Mouse (Mus musculus) stomach, postnatal 0 days (tissue): ENCODE data around the gene Sept9. TPM values are rescaled to one million over a fixed set of nuclear protein-coding genes. Genes with fewer than 3 reads are reported as not detected.
A peak's percentile ranks its signal among the peaks of the same experiment; 100 is the strongest.

Experiments used
- ATAC-seq: fragments of 200-750 bp; cut with Nextera tagmentation; 2 replicates; pipeline ENCODE4 v1.8.0; 2017; ENCODE audit not compliant: low FRiP score, low TSS enrichment
- DNase-seq: peaks from one replicate; pipeline ENCODE4 v3.0.0-alpha.2; 2016; ENCODE audit warnings: low spot score
- H3K27ac ChIP-seq: fragments of 300-500 bp; sonication (generic); replicated peaks from 2 replicates; pipeline ENCODE4 v1.5.1; 2014; ENCODE audit warnings: mild to moderate bottlenecking, control low read depth
- H3K27me3 ChIP-seq: fragments of 300-500 bp; sonication (generic); 2 replicates; pipeline ENCODE4 v1.6.1; 2014; ENCODE audit warnings: low read length; ENCODE audit not compliant: control insufficient read depth, insufficient read depth
- H3K36me3 ChIP-seq: fragments of 300-500 bp; sonication (generic); 2 replicates; pipeline ENCODE4 v1.6.1; 2014; ENCODE audit warnings: low read length, mixed read lengths; ENCODE audit not compliant: control insufficient read depth, insufficient read depth
- H3K4me1 ChIP-seq: fragments of 300-500 bp; sonication (generic); replicated peaks from 2 replicates; pipeline ENCODE4 v1.6.1; 2014; ENCODE audit warnings: antibody characterized with exemption; ENCODE audit not compliant: control insufficient read depth, insufficient read depth
- H3K4me2 ChIP-seq: fragments of 300-500 bp; sonication (generic); replicated peaks from 2 replicates; pipeline ENCODE4 v1.6.1; 2014; ENCODE audit warnings: low read depth, mild to moderate bottlenecking, control low read depth, moderate library complexity
- H3K4me3 ChIP-seq: fragments of 300-500 bp; sonication (generic); 2 replicates; pipeline ENCODE4 v1.5.1; 2014; ENCODE audit warnings: low read depth, low read length, control low read depth
- H3K9ac ChIP-seq: fragments of 300-500 bp; sonication (generic); 2 replicates; pipeline ENCODE4 v1.6.1; 2014; ENCODE audit warnings: mild to moderate bottlenecking, low read length, control low read depth, mixed read lengths
- H3K9me3 ChIP-seq: fragments of 300-500 bp; sonication (generic); 2 replicates; pipeline ENCODE4 v1.6.1; 2016; ENCODE audit warnings: low read length; ENCODE audit not compliant: control insufficient read depth
- CTCF ChIP-seq: IDR thresholded peaks from 2 replicates; pipeline ENCODE4 v1.5.1; 2016; ENCODE audit warnings: antibody characterized with exemption, low read depth, mild to moderate bottlenecking, moderate library complexity
- EP300 ChIP-seq: optimal IDR thresholded peaks from 2 replicates; pipeline ENCODE3; 2016; ENCODE audit warnings: antibody characterized with exemption
- WGBS: fragments of 180-500 bp; shearing (Covaris S2); extraction: QIAGEN DNeasy Blood & Tissue Kit; methylation state at CpG from one replicate; pipeline ENCODE4 v1.1.7; 2014; 5-methylcytosine and 5-hydroxymethylcytosine counted together
- polyA plus RNA-seq: library from polyadenylated mRNA; unstranded; fragments of >200 nt; fragmentation: Nextera tagmentation; extraction: Ambion mirVana; gene quantifications from 2 replicates; pipeline ENCODE4 v1.2.1, GENCODE M21; 2015

Sept9 gene
- polyA plus RNA-seq, 1 experiment from 2014 or later, result 42.9 TPM

DNA sequence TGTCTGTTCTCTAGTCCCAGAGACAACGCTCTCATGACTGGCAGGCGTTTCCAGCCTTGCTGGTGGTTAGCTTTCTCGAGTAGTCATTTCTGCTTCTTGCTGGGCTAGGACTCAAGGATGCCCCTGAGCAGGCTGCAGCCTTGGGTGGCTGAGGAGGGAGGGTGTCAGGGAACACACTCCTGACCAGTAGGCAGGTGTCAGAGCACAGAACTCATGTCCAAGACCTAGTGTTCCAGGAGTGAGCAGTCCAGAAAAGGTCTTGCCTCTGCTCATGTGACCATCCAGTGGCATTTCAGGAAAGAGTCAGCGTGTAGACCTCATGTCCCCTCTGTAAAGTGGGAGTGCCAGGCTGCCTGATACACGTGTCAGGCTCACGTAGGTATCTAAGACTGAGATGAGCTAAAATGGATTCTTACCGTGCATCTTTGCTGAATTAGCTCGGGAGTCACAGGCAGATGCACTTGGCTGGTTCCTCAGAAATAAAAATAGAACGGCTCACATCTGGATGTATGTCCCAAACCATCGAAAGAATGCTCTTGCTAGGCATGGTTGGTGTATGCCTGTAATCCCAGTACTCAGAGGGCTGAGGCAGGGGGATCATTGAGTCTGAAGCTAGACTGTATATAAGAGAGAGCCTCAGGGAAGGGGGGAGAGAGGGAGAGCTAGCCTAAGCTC lies 149.1 kb downstream of the Sept9 start:
- DNase-seq (no peak), ATAC-seq (no peak)
- Histone ChIP-seq H3K36me3 (peaks cover 11% of the 10 kb centered on the region), H3K4me3 (no peak overlapping the region), H3K4me1 (peaks cover 15% of the 10 kb centered on the region), H3K27me3 (no peaks in the 10 kb centered on the region), H3K9ac (no peak overlapping the region), H3K9me3 (no peaks in the 10 kb centered on the region), H3K4me2 (no peak overlapping the region), H3K27ac (no peak overlapping the region)
- WGBS, result 46% methylated on average over 10 of the region's 10 CpGs
- TF ChIP-seq CTCF (no peak), EP300 (no peak)

DNA sequence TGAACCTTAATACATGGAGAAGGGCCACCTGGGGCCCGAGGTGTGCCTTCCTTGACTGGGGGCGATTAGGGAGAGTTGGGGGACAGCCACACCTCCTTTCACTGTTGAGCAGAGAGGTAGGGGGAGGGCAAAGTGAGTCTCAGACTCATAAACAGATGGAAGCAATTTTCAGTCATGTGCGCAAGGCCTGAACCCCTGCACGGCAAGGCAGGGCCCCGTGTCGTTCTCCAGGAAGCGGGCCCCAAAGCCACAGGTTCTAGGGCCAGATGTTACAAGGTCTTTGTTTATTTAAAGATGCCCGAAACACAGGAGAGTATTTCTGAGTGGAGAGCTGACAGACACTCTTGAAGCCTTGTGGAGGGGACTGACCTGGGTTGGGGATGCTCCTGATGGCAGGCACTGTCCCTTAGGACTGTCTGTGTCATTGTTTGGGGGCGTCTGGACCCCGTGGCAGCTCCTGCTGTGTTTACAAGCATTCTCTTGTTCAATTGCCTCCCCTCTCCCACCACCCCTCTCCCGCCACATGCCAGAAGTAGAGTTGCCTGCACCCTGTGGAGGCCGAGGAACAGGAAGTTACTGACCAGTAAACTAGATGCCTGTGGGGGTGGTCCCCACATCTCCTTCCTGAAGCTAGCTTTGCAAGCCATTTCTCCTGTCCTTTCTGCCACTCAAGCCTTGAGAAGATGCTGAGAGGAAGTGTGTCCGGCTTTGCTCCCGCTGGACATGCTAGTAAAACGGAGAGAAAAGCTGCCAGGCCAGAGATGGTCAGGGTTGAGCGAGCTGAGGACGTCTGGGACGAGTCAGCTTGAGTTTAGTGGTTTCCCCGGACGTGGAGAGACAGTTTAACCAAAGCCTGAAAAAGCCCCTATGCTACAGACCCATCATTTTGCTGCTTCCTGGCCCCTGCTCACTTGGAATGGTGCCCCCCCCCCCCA lies 150.2 kb downstream of the Sept9 start:
- Histone ChIP-seq H3K4me3 (no peak overlapping the region), H3K4me2 (no peak overlapping the region), H3K36me3 (peaks cover 16% of the 10 kb centered on the region), H3K27ac (0 out of 2 replicates have a peak overlapping the region, but pooled peaks have one; percentile 18), H3K27me3 (no peaks in the 10 kb centered on the region), H3K9ac (peak overlapping the region; percentile 31; the same call in 1 of the 2 replicates), H3K4me1 (peaks cover 12% of the 10 kb centered on the region), H3K9me3 (no peaks in the 10 kb centered on the region)
- WGBS, result 45% methylated on average over 20 of the region's 20 CpGs
- ATAC-seq, result no peak
- no peak for DNase-seq
- TF ChIP-seq EP300 (no peak), CTCF (no peak)

GRCm38 (mm10) chr11:117350462-117351222 lies 151.2 kb downstream of the Sept9 start:
- H3K27me3 ChIP-seq, result no peaks in the 10 kb centered on the region
- H3K9me3 ChIP-seq, result no peaks in the 10 kb centered on the region
- H3K27ac ChIP-seq, result no peak overlapping the region
- H3K9ac ChIP-seq, result no peak overlapping the region
- 79% methylated on average over 11 of the region's 11 CpGs for WGBS
- H3K36me3 ChIP-seq, result peaks cover 24% of the 10 kb centered on the region
- no peak for TF ChIP-seq EP300
- TF ChIP-seq CTCF, result no peak
- H3K4me1 ChIP-seq, result peaks cover 3% of the 10 kb centered on the region
- no peak overlapping the region for H3K4me2 ChIP-seq
- H3K4me3 ChIP-seq, result no peak overlapping the region
- DNase-seq (no peak), ATAC-seq (peak; percentile 28; the same call in 1 of the 2 replicates)

DNA sequence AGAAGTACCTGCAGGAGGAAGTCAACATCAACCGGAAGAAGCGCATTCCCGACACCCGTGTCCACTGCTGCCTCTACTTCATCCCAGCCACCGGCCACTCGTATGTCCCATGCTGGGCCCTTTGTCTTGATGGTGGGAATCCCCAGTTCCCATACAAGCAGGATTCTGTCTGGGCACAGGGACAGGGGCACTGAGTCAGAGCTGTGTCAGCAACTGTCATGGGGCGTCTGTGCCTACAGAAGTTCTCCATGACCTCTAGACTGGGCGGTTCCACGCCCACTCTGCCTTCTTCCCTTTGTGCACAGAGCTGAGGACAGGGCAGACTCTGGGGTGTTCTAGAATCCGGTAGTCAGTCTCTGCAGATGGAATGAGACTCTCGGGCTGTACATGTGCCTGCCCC lies 153.7 kb downstream of the Sept9 start:
- ATAC-seq, result no peak
- no peak overlapping the region for H3K9ac ChIP-seq
- no peak overlapping the region for H3K4me2 ChIP-seq
- TF ChIP-seq EP300 (no peak), CTCF (no peak)
- 91% methylated on average over 11 of the region's 11 CpGs for WGBS
- DNase-seq, result no peak
- peaks cover 41% of the 10 kb centered on the region for H3K36me3 ChIP-seq
- no peaks in the 10 kb centered on the region; the same call in 1 of the 2 replicates for H3K4me1 ChIP-seq
- H3K27me3 ChIP-seq, result no peaks in the 10 kb centered on the region
- no peak overlapping the region for H3K27ac ChIP-seq
- no peaks in the 10 kb centered on the region for H3K9me3 ChIP-seq
- no peak overlapping the region for H3K4me3 ChIP-seq

- Histone ChIP-seq H3K9me3 (no peaks in the 10 kb centered on the region), H3K4me3 (no peak overlapping the region), H3K9ac (no peak overlapping the region), H3K27ac (no peak overlapping the region), H3K4me2 (no peak overlapping the region), H3K4me1 (no peaks in the 10 kb centered on the region; the same call in 1 of the 2 replicates), H3K27me3 (no peaks in the 10 kb centered on the region), H3K36me3 (peaks cover 41% of the 10 kb centered on the region)
- TF ChIP-seq CTCF (no peak), EP300 (no peak)
- ATAC-seq, result no peak
- DNase-seq, result no peak
- WGBS, result 84% methylated on average over 4 of the region's 4 CpGs
These were observed 154.6 kb downstream of the Sept9 start for GRCm38 (mm10) chr11:117354107-117354506.
